Mouse (Mus musculus) lung, adult 2 months (tissue): ENCODE measurements around the gene Atpaf1.

Experiments
- CTCF ChIP-seq: fragments of 200-500 bp; IDR thresholded peaks from 2 replicates; pipeline ENCODE4 v1.5.1; 2011; ENCODE audit warnings: mild to moderate bottlenecking, low read length, control low read depth; ENCODE audit not compliant: insufficient read depth
- POLR2A ChIP-seq: fragments of 200-500 bp; IDR thresholded peaks from 2 replicates; pipeline ENCODE4 v1.6.1; 2011; ENCODE audit warnings: low read depth, mild to moderate bottlenecking, control low read depth, low read length, borderline replicate concordance; ENCODE audit errors: extremely low read depth

DNA sequence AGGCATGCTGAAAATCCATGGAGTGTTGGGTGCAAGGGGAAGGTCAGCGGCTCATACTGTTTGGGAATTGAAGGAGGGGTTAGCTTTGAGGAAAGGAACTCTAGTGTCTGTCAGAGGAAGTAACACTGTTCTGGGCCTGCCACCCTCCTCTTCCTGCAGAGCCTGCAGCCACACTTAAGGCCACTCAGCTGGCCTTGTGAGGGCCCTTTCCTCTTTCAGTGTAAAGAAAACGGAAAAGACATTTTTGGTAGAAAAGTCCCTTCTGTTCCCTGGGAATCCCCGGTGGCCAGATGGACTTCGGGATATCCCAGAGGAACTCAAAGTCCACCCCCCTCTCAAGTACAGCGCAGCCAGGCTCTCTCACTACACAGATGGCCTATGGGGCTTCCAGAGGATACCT lies 45.9 kb downstream of the Atpaf1 start:
- TF ChIP-seq CTCF, result no peak
- TF ChIP-seq POLR2A, result no peak
